Mouse (Mus musculus) olfactory bulb, adult 2 months (tissue): ENCODE data around the gene Sntn.

ENCODE experiments used
- CTCF ChIP-seq: fragments of 200-500 bp; IDR thresholded peaks from 2 replicates; pipeline ENCODE4 v1.5.1; 2012; ENCODE audit warnings: low read depth, mild to moderate bottlenecking, low read length, moderate library complexity; ENCODE audit not compliant: insufficient read depth
- POLR2A ChIP-seq: fragments of 200-500 bp; IDR thresholded peaks from 2 replicates; pipeline ENCODE4 v1.6.1; 2012; ENCODE audit warnings: mild to moderate bottlenecking, low read depth, low read length, moderate library complexity; ENCODE audit not compliant: insufficient read depth

DNA sequence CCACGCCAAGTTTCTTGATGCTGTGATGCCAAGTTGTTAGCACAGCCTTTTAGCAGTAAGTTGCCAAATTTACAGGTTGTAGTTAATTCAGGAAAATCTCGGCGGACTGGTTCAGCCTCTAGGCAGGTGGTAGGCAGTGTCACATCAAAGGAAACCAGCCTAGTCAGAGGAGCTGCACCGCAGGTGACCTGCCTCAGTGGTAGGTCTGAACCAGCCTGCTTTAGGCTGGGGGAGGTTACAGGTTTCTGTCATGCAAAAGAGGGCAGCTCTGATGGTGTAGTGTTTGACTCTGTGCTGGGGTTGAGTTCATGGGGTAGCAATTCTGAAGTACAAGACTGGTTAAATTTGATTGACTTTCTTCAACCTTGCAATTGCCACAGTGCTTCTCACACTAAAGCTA is 61.6 kb downstream of the Sntn start:
- no peak for TF ChIP-seq CTCF
- TF ChIP-seq POLR2A, result no peak
